Mouse (Mus musculus): Measurements from ENCODE around the gene Olfr462. TPM values are rescaled to one million over a fixed set of nuclear protein-coding genes. Genes with fewer than 3 reads are reported as not detected.

Gene Olfr462
- polyA plus RNA-seq, 2 experiments = not detected

DNA sequence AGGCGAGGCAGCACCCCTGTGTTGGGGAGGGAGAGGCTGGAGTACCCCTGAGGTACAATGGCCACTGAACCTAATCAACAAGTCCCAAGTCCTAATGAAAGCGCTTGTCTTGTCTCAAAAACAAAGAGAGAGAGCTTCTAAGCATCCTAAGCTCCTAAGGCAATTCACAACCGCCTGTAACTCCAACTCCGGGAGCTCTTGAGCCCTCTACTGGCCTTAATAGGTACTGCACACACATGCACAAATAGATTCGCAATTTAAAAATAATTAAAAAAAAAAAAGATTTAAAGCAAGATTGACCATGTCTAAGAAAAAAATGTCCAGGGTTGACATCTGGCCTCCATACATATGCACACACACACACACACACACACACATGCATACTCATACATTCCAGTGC is 8.6 kb downstream of the Olfr462 start:
- Histone ChIP-seq H3K27ac (no peak overlapping the region), H3K9ac (replicated peaks) (no peak overlapping the region), H3K4me2 (ENCODE audit: low read depth) (no peak overlapping the region), H3K27me3 (ENCODE audit: control insufficient read depth, insufficient read depth, low read length) (no peaks in the 10 kb centered on the region), H3K4me1 (replicated peaks; ENCODE audit: control insufficient read depth in 2 of 2, insufficient read depth in 2 of 2, low read length in 1 of 2) (no peaks in the 10 kb centered on the region), H3K36me3 (replicated peaks; ENCODE audit: control insufficient read depth, insufficient read depth, low read depth) (no peaks in the 10 kb centered on the region), H3K9me3 (ENCODE audit: control insufficient read depth, low read length) (no peaks in the 10 kb centered on the region), H3K4me3 (ENCODE audit: insufficient read depth in 1 of 2, low read depth in 2 of 2, low read length in 2 of 2) (no peak overlapping the region)
- DNase-seq (ENCODE audit: low read depth in 3 of 3, low spot score in 3 of 3) (peak in 1 of 3 experiments; percentile 9), ATAC-seq (ENCODE audit: insufficient read depth) (no peak)
- WGBS (ENCODE audit: insufficient replicate concordance) = 24% methylated on average over 5 of the region's 5 CpGs
- TF ChIP-seq CTCF (IDR thresholded peaks at IDR 0.05; ENCODE audit: low read depth) (peak; percentile 65), EP300 (IDR thresholded peaks at IDR 0.05; ENCODE audit: low read depth) (no peak)

- Histone ChIP-seq H3K4me3 (ENCODE audit: insufficient read depth in 1 of 2, low read depth in 2 of 2, low read length in 2 of 2) (no peak overlapping the region), H3K9ac (replicated peaks) (no peak overlapping the region), H3K27ac (no peak overlapping the region), H3K27me3 (ENCODE audit: control insufficient read depth, insufficient read depth, low read length) (no peaks in the 10 kb centered on the region), H3K4me2 (ENCODE audit: low read depth) (no peak overlapping the region), H3K36me3 (replicated peaks; ENCODE audit: control insufficient read depth, insufficient read depth, low read depth) (no peaks in the 10 kb centered on the region), H3K4me1 (replicated peaks; ENCODE audit: control insufficient read depth in 2 of 2, insufficient read depth in 2 of 2, low read length in 1 of 2) (no peaks in the 10 kb centered on the region), H3K9me3 (ENCODE audit: control insufficient read depth, low read length) (no peaks in the 10 kb centered on the region)
- TF ChIP-seq EP300 (IDR thresholded peaks at IDR 0.05; ENCODE audit: low read depth) (no peak), CTCF (IDR thresholded peaks at IDR 0.05; ENCODE audit: low read depth) (no peak)
- WGBS (ENCODE audit: insufficient replicate concordance) = 40% methylated on average over 4 of the region's 4 CpGs
- DNase-seq (ENCODE audit: low read depth in 3 of 3, low spot score in 3 of 3) (no peak), ATAC-seq (ENCODE audit: insufficient read depth) (no peak)
Observed at GRCm38 (mm10) chr11:87881714-87882113, 10.4 kb downstream of the Olfr462 start.

DNA sequence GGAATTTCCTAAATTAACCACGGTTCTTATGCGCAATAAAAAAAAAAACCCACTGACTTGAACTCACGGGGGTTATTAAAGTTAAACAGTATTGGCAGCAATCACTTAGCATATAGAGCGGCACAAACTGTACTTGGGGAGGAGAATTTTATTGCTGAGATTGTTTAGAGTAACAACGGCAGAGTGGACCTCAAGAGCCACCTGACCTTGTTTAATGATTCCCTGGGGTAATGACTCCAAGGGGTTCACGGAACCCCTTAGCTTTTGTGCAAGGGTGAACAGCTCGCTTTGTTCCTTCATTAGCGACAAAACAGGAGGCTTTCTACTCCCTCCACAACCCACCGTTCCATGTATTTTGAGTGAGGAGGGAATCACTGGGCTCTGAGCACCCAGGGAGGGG is 12.2 kb downstream of the Olfr462 start:
- TF ChIP-seq CTCF (IDR thresholded peaks at IDR 0.05; ENCODE audit: low read depth) = no peak
- TF ChIP-seq EP300 (IDR thresholded peaks at IDR 0.05; ENCODE audit: low read depth) = no peak
- Histone ChIP-seq H3K9me3 (ENCODE audit: control insufficient read depth, low read length) (no peaks in the 10 kb centered on the region), H3K36me3 (replicated peaks; ENCODE audit: control insufficient read depth, insufficient read depth, low read depth) (no peaks in the 10 kb centered on the region), H3K4me1 (replicated peaks; ENCODE audit: control insufficient read depth in 2 of 2, insufficient read depth in 2 of 2, low read length in 1 of 2) (no peaks in the 10 kb centered on the region), H3K4me3 (ENCODE audit: insufficient read depth in 1 of 2, low read depth in 2 of 2, low read length in 2 of 2) (no peak overlapping the region), H3K9ac (replicated peaks) (no peak overlapping the region), H3K27ac (no peak overlapping the region), H3K4me2 (ENCODE audit: low read depth) (no peak overlapping the region), H3K27me3 (ENCODE audit: control insufficient read depth, insufficient read depth, low read length) (no peaks in the 10 kb centered on the region)
- DNase-seq (ENCODE audit: low read depth in 3 of 3, low spot score in 3 of 3) (no peak), ATAC-seq (ENCODE audit: insufficient read depth) (no peak)
- WGBS (ENCODE audit: insufficient replicate concordance) = 66% methylated on average over 9 of the region's 9 CpGs

GRCm38 (mm10) chr11:87875436-87875835 is 16.6 kb downstream of the Olfr462 start, which contains the start of gene Epx:
Gene Epx (minus strand): TSS chr11:87875536.
- ATAC-seq (ENCODE audit: insufficient read depth) = no peak
- 65% methylated on average over 6 of the region's 6 CpGs for WGBS (ENCODE audit: insufficient replicate concordance)

DNA sequence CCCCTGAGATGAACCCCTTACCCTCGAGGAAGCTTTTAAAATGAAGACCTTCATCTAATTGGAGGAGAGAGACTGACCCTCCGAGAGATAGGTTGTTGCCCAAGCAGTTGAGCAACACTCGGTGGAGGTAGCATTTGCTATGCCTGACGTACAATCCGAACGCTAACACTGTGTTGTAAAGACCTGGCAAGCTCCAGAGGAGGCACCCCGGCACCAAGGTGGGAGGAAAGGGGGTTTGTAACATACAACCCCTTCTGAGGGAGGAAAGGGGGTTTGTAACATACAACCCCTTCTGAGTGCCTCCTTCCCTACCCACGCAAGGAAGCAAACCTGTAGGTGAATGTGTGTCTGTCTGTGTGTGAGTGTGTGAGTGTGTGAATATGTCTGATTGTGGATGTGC is 20.3 kb downstream of the Olfr462 start:
- Histone ChIP-seq H3K4me2 (ENCODE audit: low read depth) (no peak overlapping the region), H3K9ac (replicated peaks) (no peak overlapping the region), H3K4me3 (ENCODE audit: insufficient read depth in 1 of 2, low read depth in 2 of 2, low read length in 2 of 2) (no peak overlapping the region), H3K4me1 (replicated peaks; ENCODE audit: control insufficient read depth in 2 of 2, insufficient read depth in 2 of 2, low read length in 1 of 2) (no peaks in the 10 kb centered on the region), H3K27ac (no peak overlapping the region), H3K27me3 (ENCODE audit: control insufficient read depth, insufficient read depth, low read length) (no peaks in the 10 kb centered on the region), H3K36me3 (replicated peaks; ENCODE audit: control insufficient read depth, insufficient read depth, low read depth) (no peaks in the 10 kb centered on the region), H3K9me3 (ENCODE audit: control insufficient read depth, low read length) (no peaks in the 10 kb centered on the region)
- WGBS (ENCODE audit: insufficient replicate concordance) = 51% methylated on average over 8 of the region's 8 CpGs
- DNase-seq (ENCODE audit: low read depth in 3 of 3, low spot score in 3 of 3) (no peak), ATAC-seq (ENCODE audit: insufficient read depth) (no peak)
- TF ChIP-seq EP300 (IDR thresholded peaks at IDR 0.05; ENCODE audit: low read depth) (no peak), CTCF (IDR thresholded peaks at IDR 0.05; ENCODE audit: low read depth) (no peak)

More at GRCm38 (mm10) chr11:87875436-87875835, 16.6 kb downstream of the Olfr462 start, which contains the start of gene Epx:
- no peak for DNase-seq (ENCODE audit: low read depth in 3 of 3, low spot score in 3 of 3)
- H3K4me1 ChIP-seq (replicated peaks; ENCODE audit: control insufficient read depth in 2 of 2, insufficient read depth in 2 of 2, low read length in 1 of 2) = no peaks in the 10 kb centered on the region
- no peaks in the 10 kb centered on the region for H3K36me3 ChIP-seq (replicated peaks; ENCODE audit: control insufficient read depth, insufficient read depth, low read depth)
- H3K27me3 ChIP-seq (ENCODE audit: control insufficient read depth, insufficient read depth, low read length) = no peaks in the 10 kb centered on the region
- no peaks in the 10 kb centered on the region for H3K9me3 ChIP-seq (ENCODE audit: control insufficient read depth, low read length)
- H3K4me2 ChIP-seq (ENCODE audit: low read depth) = no peak within 1 kb of the TSS
- H3K4me3 ChIP-seq (ENCODE audit: insufficient read depth in 1 of 2, low read depth in 2 of 2, low read length in 2 of 2) = no peak within 1 kb of the TSS
- H3K27ac ChIP-seq = no peak within 1 kb of the TSS
- H3K9ac ChIP-seq (replicated peaks) = no peak within 1 kb of the TSS
- TF ChIP-seq CTCF (IDR thresholded peaks at IDR 0.05; ENCODE audit: low read depth) (no peak), EP300 (IDR thresholded peaks at IDR 0.05; ENCODE audit: low read depth) (no peak)
